Mouse (Mus musculus) embryonic facial prominence, embryonic 14.5 days (tissue): ENCODE measurements around the gene Gm16506. TPM values are rescaled to one million over a fixed set of nuclear protein-coding genes. Genes with fewer than 3 reads are reported as not detected.
"Not testable (repeated sequence)": the region's sequence is repeated elsewhere in the genome, so short reads cannot be mapped to it uniquely, and the experiment has no call there.

Experiments used
- ATAC-seq: fragments of 200-750 bp; cut with Nextera tagmentation; 2 replicates; pipeline ENCODE4 v1.8.0; 2017; ENCODE audit warnings: low read depth, moderate number of reproducible peaks, moderate TSS enrichment
- DNase-seq: peaks from one replicate; pipeline ENCODE4 v3.0.0-alpha.2; 2015; ENCODE audit warnings: low spot score
- H3K27ac ChIP-seq: fragments of 300-500 bp; sonication (generic); replicated peaks from 2 replicates; pipeline ENCODE4 v1.5.1; 2014; ENCODE audit warnings: low read depth, mild to moderate bottlenecking, low read length, moderate library complexity
- H3K27me3 ChIP-seq: fragments of 300-500 bp; sonication (generic); replicated peaks from 2 replicates; pipeline ENCODE4 v1.6.1; 2014; ENCODE audit warnings: low read length; ENCODE audit not compliant: control insufficient read depth, insufficient read depth
- H3K36me3 ChIP-seq: fragments of 300-500 bp; sonication (generic); 2 replicates; pipeline ENCODE4 v1.6.1; 2014; ENCODE audit warnings: low read length, mixed read lengths; ENCODE audit not compliant: control insufficient read depth, insufficient read depth
- H3K4me1 ChIP-seq: fragments of 300-500 bp; sonication (generic); 2 replicates; pipeline ENCODE4 v1.6.1; 2014; ENCODE audit warnings: antibody characterized with exemption, low read length; ENCODE audit not compliant: control insufficient read depth, insufficient read depth
- H3K4me2 ChIP-seq: fragments of 300-500 bp; sonication (generic); 2 replicates; pipeline ENCODE4 v1.6.1; 2014; ENCODE audit warnings: low read depth, mild to moderate bottlenecking, low read length, moderate library complexity, mixed read lengths
- H3K4me3 ChIP-seq: fragments of 300-500 bp; sonication (generic); 2 replicates; pipeline ENCODE4 v1.5.1; 2014; ENCODE audit warnings: low read depth, mild to moderate bottlenecking, low read length
- H3K9ac ChIP-seq: fragments of 300-500 bp; sonication (generic); 2 replicates; pipeline ENCODE4 v1.6.1; 2014; ENCODE audit warnings: low read depth, mild to moderate bottlenecking, low read length, moderate library complexity, mixed read lengths
- H3K9me3 ChIP-seq: fragments of 300-500 bp; sonication (generic); 2 replicates; pipeline ENCODE4 v1.6.1; 2016; ENCODE audit warnings: low read length; ENCODE audit not compliant: control insufficient read depth
- WGBS: fragments of 180-500 bp; shearing (Covaris S2); extraction: QIAGEN DNeasy Blood & Tissue Kit; methylation state at CpG from one replicate; pipeline ENCODE4 v1.1.7; 2014; 5-methylcytosine and 5-hydroxymethylcytosine counted together
- polyA plus RNA-seq: library from polyadenylated mRNA; unstranded; fragments of >200 nt; fragmentation: Nextera tagmentation; extraction: Ambion mirVana; gene quantifications from 2 replicates; pipeline ENCODE4 v1.2.1, GENCODE M21; 2014

Gm16506 gene
- not detected in 2 replicates for polyA plus RNA-seq

DNA sequence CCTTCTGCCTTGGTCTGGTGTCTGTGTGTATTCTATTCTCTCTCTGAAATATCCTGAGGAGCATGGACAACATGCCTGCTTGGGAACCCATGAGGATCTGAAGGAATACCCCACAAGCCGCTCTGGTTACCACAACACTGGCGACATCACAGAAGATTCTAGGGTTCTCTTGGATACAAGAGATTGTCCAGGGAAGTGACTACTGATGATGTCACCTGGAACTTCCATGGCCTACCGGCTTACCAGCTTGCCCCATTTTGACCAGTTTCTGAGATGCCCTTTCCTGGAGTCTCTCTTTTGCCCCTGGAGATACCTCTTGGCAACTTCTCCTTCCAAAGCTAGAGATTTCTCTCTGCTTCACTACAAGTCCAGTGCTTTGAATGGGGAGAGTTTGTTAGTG lies at the start of gene Gm16506:
Gene Gm16506 (minus strand): TSS at position 101 of the 400 bp plus-strand sequence.
- H3K9me3 ChIP-seq, H3K4me3 ChIP-seq, H3K27ac ChIP-seq, H3K27me3 ChIP-seq, H3K4me1 ChIP-seq, H3K36me3 ChIP-seq, H3K9ac ChIP-seq, H3K4me2 ChIP-seq, DNase-seq, ATAC-seq: not testable (repeated sequence)
- 83% methylated on average over 1 of the region's 3 CpGs for WGBS

DNA sequence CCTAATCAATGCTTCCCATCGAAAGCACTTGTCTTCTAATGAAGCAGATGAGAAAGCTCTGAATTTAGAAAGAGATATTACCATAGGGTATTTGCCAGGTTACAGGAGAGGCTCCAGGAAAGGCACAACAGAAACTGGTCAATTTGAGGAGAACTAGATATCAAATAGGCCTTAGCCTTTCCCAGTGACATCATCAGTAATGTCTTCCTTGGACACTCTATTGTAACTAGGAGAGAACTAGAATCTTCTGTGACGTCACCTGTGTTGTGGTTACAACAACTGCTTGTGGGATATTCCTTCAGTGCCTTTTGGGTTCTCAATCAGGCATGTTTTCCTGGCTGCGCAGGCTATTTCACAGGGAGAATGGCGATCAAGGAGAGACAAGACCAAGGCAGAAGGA lies 20.3 kb upstream of the Gm16506 start, which contains the start of gene Gm6526:
Gene Gm6526 (plus strand): TSS at position 301 of the 400 bp plus-strand sequence.
- not testable (repeated sequence) for H3K36me3 ChIP-seq, H3K9me3 ChIP-seq, DNase-seq, H3K27ac ChIP-seq, ATAC-seq, H3K4me3 ChIP-seq, H3K27me3 ChIP-seq, H3K9ac ChIP-seq, H3K4me2 ChIP-seq, H3K4me1 ChIP-seq
- WGBS = 66% methylated on average over 4 of the region's 4 CpGs

DNA sequence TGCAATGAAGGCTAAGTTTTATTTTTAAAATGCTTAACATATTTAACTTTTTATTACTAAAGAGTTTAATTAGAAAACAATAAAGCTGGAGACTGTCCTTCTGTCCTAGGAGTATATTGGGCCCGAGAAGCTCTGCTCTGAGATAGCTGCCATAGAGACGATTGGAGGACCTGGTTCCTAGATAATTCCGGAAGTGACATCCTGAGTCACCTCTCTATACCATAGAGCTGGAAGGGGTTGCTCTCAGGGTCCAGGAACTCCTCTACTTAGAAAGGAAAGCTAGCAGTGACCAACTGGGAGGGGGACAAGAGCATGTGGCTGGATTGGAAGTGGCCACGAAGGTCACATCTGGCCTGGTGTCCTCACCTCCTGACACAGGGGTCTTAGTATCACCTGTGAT lies 29.7 kb downstream of the Gm16506 start, which contains the start of gene Gm7324:
Gene Gm7324 (plus strand): TSS at position 208 of the 400 bp plus-strand sequence.
- not testable (repeated sequence) for H3K4me1 ChIP-seq, H3K27me3 ChIP-seq, H3K9me3 ChIP-seq, H3K4me3 ChIP-seq, DNase-seq, H3K27ac ChIP-seq, H3K36me3 ChIP-seq, ATAC-seq, H3K9ac ChIP-seq, H3K4me2 ChIP-seq
- WGBS = 84% methylated on average over 4 of the region's 4 CpGs

DNA sequence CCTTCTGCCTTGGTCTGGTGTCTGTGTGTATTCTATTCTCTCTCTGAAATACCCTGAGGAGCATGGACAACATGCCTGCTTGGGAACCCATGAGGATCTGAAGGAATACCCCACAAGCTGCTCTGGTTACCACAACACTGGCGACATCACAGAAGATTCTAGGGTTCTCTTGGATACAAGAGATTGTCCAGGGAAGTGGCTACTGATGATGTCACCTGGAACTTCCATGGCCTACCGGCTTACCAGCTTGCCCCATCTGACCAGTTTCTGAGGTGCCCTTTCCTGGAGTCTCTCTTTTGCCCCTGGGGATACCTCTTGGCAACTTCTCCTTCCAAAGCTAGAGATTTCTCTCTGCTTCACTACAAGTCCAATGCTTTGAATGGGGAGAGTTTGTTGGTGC lies 50.2 kb downstream of the Gm16506 start, which contains the start of gene Gm8165:
Gene Gm8165 (minus strand): TSS at position 101 of the 400 bp plus-strand sequence.
- not testable (repeated sequence) for H3K27ac ChIP-seq, H3K36me3 ChIP-seq, H3K4me2 ChIP-seq, H3K9ac ChIP-seq, H3K4me3 ChIP-seq, H3K9me3 ChIP-seq, ATAC-seq, H3K27me3 ChIP-seq, H3K4me1 ChIP-seq, DNase-seq
- WGBS = no CpG with 5 or more reads among the region's 2 CpGs

Other genes starting within 250 kb of the Gm16506 start
- gene Gm5799, start 183.9 kb downstream of the Gm16506 start, polyA plus RNA-seq = 0.14 TPM in 1 of 2 replicates, not detected in the other
- not detected in 2 replicates for gene Gm17654, start 148.3 kb downstream of the Gm16506 start, polyA plus RNA-seq
- gene Gm10375, start 119.5 kb downstream of the Gm16506 start, polyA plus RNA-seq = not detected in 2 replicates
- not detected in 2 replicates for gene Gm8165, start 50.3 kb downstream of the Gm16506 start, polyA plus RNA-seq
- 1.7 TPM in 2 replicates for gene Gm7324, start 29.7 kb downstream of the Gm16506 start, polyA plus RNA-seq
- gene Gm6526, start 20.4 kb upstream of the Gm16506 start, polyA plus RNA-seq = not detected in 2 replicates
- not detected in 2 replicates for gene Gm8180, start 57.3 kb upstream of the Gm16506 start, polyA plus RNA-seq
- gene Ear1, start 148.0 kb upstream of the Gm16506 start, polyA plus RNA-seq = not detected in 2 replicates
- gene Ear10, start 196.1 kb upstream of the Gm16506 start, polyA plus RNA-seq = not detected in 2 replicates
- gene Gm8113, start 197.9 kb upstream of the Gm16506 start, polyA plus RNA-seq = 5.2 and 5.7 TPM in 2 replicates
- gene Ang5, start 229.6 kb upstream of the Gm16506 start, polyA plus RNA-seq = not detected in 2 replicates